22 mouse cellular contexts compared by ENCODE assay signal in genomic region chr2:156987316-156987715, GRCm38 (mm10).
"Had no signal": no experiment of that assay in that cellular context is flagged by ENCODE, and none has a peak within 500 bp of the region (broad histone marks: within the 10 kb centered on the region; RNA-seq: fewer than 3 reads in every experiment).

No protein-coding gene starts in this region.

- H3K27ac ChIP-seq: hindbrain, embryonic 13.5 days; hindbrain, embryonic 15.5 days; hindbrain, postnatal 0 days; kidney, embryonic 15.5 days; kidney, postnatal 0 days; limb, embryonic 13.5 days; limb, embryonic 15.5 days; liver, embryonic 14.5 days had no signal

- H3K4me2 ChIP-seq: heart, embryonic 12.5 days; hindbrain, embryonic 13.5 days; hindbrain, embryonic 15.5 days; kidney, embryonic 15.5 days; limb, embryonic 13.5 days; limb, embryonic 15.5 days had no signal

- DNase-seq: gastrocnemius, postnatal 14 days; gastrocnemius, postnatal 36 days; heart, postnatal 14 days; heart, postnatal 36 days; kidney, adult 11 months; kidney, adult 2 months; kidney, adult 9 months; kidney, postnatal 14 days; kidney, postnatal 36 days; layer of hippocampus, adult 9-11 months; layer of hippocampus, postnatal 36 days; left cerebral cortex, postnatal 4 days had no signal

- H3K9ac ChIP-seq: heart, embryonic 12.5 days; hindbrain, embryonic 13.5 days; hindbrain, embryonic 15.5 days; kidney, embryonic 15.5 days; limb, embryonic 13.5 days; limb, embryonic 15.5 days had no signal

- ATAC-seq: hindbrain, postnatal 0 days; intestine, embryonic 16.5 days had no signal

- H3K9me3 ChIP-seq: heart, embryonic 12.5 days; hindbrain, embryonic 13.5 days; hindbrain, embryonic 15.5 days; kidney, embryonic 15.5 days; limb, embryonic 13.5 days; limb, embryonic 15.5 days had no signal

- H3K4me3 ChIP-seq: heart, embryonic 12.5 days; hindbrain, embryonic 13.5 days; hindbrain, embryonic 15.5 days; kidney, embryonic 15.5 days; limb, embryonic 13.5 days; limb, embryonic 15.5 days had no signal

- H3K36me3 ChIP-seq: heart, embryonic 12.5 days; hindbrain, embryonic 13.5 days; hindbrain, embryonic 15.5 days; kidney, embryonic 15.5 days; limb, embryonic 13.5 days; limb, embryonic 15.5 days had no signal

- H3K27me3 ChIP-seq: heart, embryonic 12.5 days; hindbrain, embryonic 13.5 days; hindbrain, embryonic 15.5 days; kidney, embryonic 15.5 days; limb, embryonic 13.5 days; limb, embryonic 15.5 days had no signal
